Mouse (Mus musculus): ENCODE data around the gene Idh3a.

DNA sequence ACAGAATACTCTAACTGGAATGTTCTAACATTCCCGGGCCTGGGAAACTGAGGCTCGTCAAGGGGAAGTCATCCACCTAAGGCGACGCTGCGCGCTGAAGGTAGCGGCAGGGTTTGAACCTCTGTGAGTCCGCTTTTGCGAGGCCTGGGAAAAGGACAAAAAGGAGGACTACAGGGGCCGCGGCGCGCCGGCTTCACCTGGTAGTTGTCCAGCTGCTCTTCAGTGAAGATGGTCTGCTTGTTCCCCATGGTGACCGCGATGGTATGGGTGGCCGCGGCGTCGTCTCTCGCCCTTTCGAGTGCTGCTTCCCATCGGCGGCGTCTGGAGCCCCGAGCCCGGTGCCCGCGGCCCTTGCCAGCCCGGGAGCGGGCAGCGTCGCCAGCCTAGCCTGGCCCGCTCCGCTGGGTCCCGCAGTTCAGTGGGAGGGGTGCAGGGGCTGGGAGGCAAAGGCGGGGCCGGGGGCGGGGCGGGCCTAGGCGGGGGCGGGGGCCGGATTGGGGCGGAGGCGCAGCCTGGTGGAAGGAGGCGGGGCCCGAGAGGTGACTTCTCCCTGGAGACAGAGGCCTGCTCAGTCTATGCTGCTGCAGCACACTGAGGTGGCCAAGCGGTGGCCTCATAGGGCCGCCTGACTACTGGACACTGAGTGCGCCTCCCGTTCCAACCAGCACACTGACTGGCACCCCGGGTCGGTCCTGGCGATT is 26.2 kb upstream of the Idh3a start, which contains the start of gene Cib2:
- TF ChIP-seq CTCF (IDR thresholded peaks at IDR 0.05; ENCODE audit: control insufficient read depth, insufficient read depth, low read length) (peak; percentile 20; the same call in 1 of the 2 replicates), POLR2A (IDR thresholded peaks at IDR 0.05; ENCODE audit: borderline replicate concordance, control insufficient read depth, low read depth, low read length) (no peak)

All from bone marrow, adult 2 months (tissue).